Mouse (Mus musculus) heart, postnatal 0 days (tissue): ENCODE measurements around the gene Aplp2. TPM values are rescaled to one million over a fixed set of nuclear protein-coding genes. Genes with fewer than 3 reads are reported as not detected.

ENCODE experiments used
- ATAC-seq: fragments of 200-750 bp; cut with Nextera tagmentation; 2 replicates; pipeline ENCODE4 v1.8.0; 2017; ENCODE audit warnings: low read depth, moderate number of reproducible peaks, moderate library complexity; ENCODE audit not compliant: insufficient read depth
- DNase-seq: peaks from one replicate; pipeline ENCODE4 v3.0.0-alpha.2; 2016; ENCODE audit warnings: low spot score
- H3K27ac ChIP-seq: fragments of 300-500 bp; sonication (generic); 2 replicates; pipeline ENCODE4 v1.5.1; 2014; ENCODE audit warnings: low read depth, mild to moderate bottlenecking
- H3K27me3 ChIP-seq: fragments of 300-500 bp; sonication (generic); 2 replicates; pipeline ENCODE4 v1.6.1; 2014; ENCODE audit warnings: low read length, mixed read lengths; ENCODE audit not compliant: control insufficient read depth, insufficient read depth
- H3K36me3 ChIP-seq: fragments of 300-500 bp; sonication (generic); replicated peaks from 2 replicates; pipeline ENCODE4 v1.6.1; 2014; ENCODE audit warnings: low read length, mixed read lengths; ENCODE audit not compliant: control insufficient read depth, insufficient read depth
- H3K4me1 ChIP-seq: fragments of 300-500 bp; sonication (generic); 2 replicates; pipeline ENCODE4 v1.6.1; 2014; ENCODE audit warnings: antibody characterized with exemption; ENCODE audit not compliant: control insufficient read depth, insufficient read depth
- H3K4me2 ChIP-seq: fragments of 300-500 bp; sonication (generic); 2 replicates; pipeline ENCODE4 v1.6.1; 2014; ENCODE audit warnings: low read depth, mild to moderate bottlenecking, low read length, moderate library complexity
- H3K4me3 ChIP-seq: fragments of 300-500 bp; sonication (generic); 2 replicates; pipeline ENCODE4 v1.5.1; 2014; ENCODE audit warnings: low read depth, low read length
- H3K9ac ChIP-seq: fragments of 300-500 bp; sonication (generic); replicated peaks from 2 replicates; pipeline ENCODE4 v1.6.1; 2014; ENCODE audit warnings: low read depth, low read length, mixed read lengths
- H3K9me3 ChIP-seq: fragments of 300-500 bp; sonication (generic); replicated peaks from 2 replicates; pipeline ENCODE4 v1.6.1; 2016; ENCODE audit warnings: low read length; ENCODE audit not compliant: control insufficient read depth
- CTCF ChIP-seq: IDR thresholded peaks from 2 replicates; pipeline ENCODE4 v1.5.1; 2016; ENCODE audit warnings: antibody characterized with exemption, control low read depth, low read depth
- EP300 ChIP-seq: IDR thresholded peaks from 2 replicates; pipeline ENCODE4 v1.6.1; 2016; ENCODE audit warnings: antibody characterized with exemption, low read depth
- WGBS: fragments of 180-500 bp; shearing (Covaris S2); extraction: QIAGEN DNeasy Blood & Tissue Kit; methylation state at CpG from one replicate; pipeline ENCODE4 v1.1.7; 2014; 5-methylcytosine and 5-hydroxymethylcytosine counted together
- polyA plus RNA-seq: library from polyadenylated mRNA; unstranded; fragments of >200 nt; fragmentation: Nextera tagmentation; extraction: Ambion mirVana; gene quantifications from 2 replicates; pipeline ENCODE4 v1.2.1, GENCODE M21; 2015
- total RNA-seq: library from RNA; depleted of rRNA; stranded (reverse); fragments of >200 nt; gene quantifications from 2 replicates; pipeline ENCODE4 v1.2.3, GENCODE M21; 2014; ENCODE audit warnings: low replicate concordance

Gene Aplp2
- total and polyA plus RNA-seq, 2 experiments from 2014 or later, result 305 to 312 TPM

DNA sequence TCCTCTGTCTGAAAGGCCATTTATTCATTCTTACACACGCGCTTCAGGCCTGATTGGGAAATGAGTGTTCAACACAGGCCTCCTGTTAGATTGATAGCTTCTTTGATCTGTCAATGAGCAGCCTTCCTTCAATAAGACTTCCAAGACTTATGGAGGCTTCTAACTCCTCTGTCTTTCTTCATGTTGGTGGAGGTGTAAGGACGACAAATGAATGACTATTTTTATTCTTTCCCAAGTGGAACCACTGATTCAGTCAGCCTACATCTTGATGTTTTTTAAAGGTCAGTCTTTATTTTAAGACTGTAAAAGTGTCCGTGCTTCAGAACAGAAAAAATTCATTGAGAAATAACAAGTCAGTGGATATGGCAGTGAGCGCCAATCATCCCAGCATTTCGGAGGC lies 33.4 kb upstream of the Aplp2 start:
- no peak overlapping the region for H3K4me2 ChIP-seq
- DNase-seq (no peak), ATAC-seq (no peak)
- no peak overlapping the region for H3K9ac ChIP-seq
- no peaks in the 10 kb centered on the region for H3K4me1 ChIP-seq
- H3K9me3 ChIP-seq, result no peaks in the 10 kb centered on the region
- no peaks in the 10 kb centered on the region for H3K36me3 ChIP-seq
- no peak overlapping the region for H3K4me3 ChIP-seq
- H3K27ac ChIP-seq, result no peak overlapping the region
- 90% methylated on average over 6 of the region's 6 CpGs for WGBS
- H3K27me3 ChIP-seq, result no peaks in the 10 kb centered on the region
- TF ChIP-seq EP300, result no peak
- no peak for TF ChIP-seq CTCF

- Histone ChIP-seq H3K36me3 (no peaks in the 10 kb centered on the region), H3K4me3 (no peak overlapping the region), H3K9me3 (no peaks in the 10 kb centered on the region), H3K4me1 (no peaks in the 10 kb centered on the region), H3K9ac (no peak overlapping the region), H3K4me2 (no peak overlapping the region), H3K27me3 (no peaks in the 10 kb centered on the region), H3K27ac (no peak overlapping the region)
- ATAC-seq (no peak), DNase-seq (no peak)
- TF ChIP-seq CTCF (no peak), EP300 (no peak)
- 79% methylated on average over 5 of the region's 5 CpGs for WGBS
These were observed 32.3 kb upstream of the Aplp2 start for GRCm38 (mm10) chr9:31243939-31244333.

DNA sequence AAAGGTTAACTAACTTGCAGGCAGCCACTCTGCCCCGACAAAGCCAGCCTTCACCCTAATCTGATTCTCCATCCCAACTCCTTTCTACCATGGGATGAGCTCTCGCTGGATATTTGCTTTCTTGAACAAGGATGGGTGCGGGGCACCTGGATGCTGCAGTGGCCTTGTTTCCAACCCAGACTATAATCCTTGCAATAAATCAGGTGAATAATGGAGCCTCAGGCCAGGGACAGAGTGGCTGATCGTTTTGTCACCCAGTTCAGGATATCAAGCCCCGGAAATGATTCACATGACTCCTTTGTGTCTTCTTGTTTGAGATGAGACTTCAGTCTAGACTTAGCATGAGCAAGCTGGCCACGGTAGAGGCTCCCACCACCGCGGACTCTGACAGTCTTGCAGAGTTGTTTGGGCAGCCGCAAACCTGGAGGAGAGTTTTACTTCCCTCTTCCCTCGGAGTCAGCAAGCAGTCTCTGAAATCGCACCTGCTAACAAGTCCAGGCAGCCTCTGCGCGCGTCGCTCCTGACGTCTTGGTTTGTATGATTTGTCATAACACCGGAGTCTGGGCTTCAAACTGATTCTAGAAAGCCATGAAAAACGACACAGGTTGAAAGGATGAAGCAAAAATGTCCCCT lies 31.8 kb upstream of the Aplp2 start:
- TF ChIP-seq CTCF (no peak), EP300 (no peak)
- 75% methylated on average over 18 of the region's 18 CpGs for WGBS
- no peaks in the 10 kb centered on the region for H3K4me1 ChIP-seq
- no peak overlapping the region for H3K4me2 ChIP-seq
- DNase-seq, result no peak
- no peak overlapping the region for H3K27ac ChIP-seq
- H3K36me3 ChIP-seq, result no peaks in the 10 kb centered on the region
- no peak overlapping the region for H3K4me3 ChIP-seq
- no peak overlapping the region for H3K9ac ChIP-seq
- no peak for ATAC-seq
- H3K9me3 ChIP-seq, result no peaks in the 10 kb centered on the region
- H3K27me3 ChIP-seq, result no peaks in the 10 kb centered on the region

DNA sequence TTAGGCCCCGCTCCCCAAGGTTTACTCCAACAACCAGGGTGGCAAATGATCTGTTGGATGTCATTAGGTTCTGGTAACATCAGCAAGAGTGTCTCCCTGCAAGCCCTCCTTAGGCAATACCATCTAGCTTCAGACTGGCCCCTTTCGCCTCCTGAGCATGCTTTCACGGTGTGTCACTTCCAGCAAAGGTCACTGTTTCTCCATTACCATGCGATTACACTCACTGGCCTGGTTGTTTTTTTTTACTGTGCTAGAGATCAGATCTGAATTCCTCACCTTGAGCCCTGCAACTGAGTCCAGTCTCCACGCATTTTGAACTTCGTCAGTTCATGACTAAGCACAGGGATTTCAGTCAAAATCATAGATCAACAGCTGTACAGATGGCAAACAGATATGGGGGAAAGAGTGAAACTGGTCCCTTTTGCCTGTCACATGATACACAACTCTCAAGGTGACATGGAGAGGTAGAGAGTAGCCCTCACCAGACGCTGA lies 29.6 kb upstream of the Aplp2 start:
- Histone ChIP-seq H3K4me1 (no peaks in the 10 kb centered on the region), H3K9ac (no peak overlapping the region), H3K27ac (no peak overlapping the region), H3K9me3 (no peaks in the 10 kb centered on the region), H3K4me2 (no peak overlapping the region), H3K4me3 (no peak overlapping the region), H3K36me3 (no peaks in the 10 kb centered on the region), H3K27me3 (no peaks in the 10 kb centered on the region)
- no peak for TF ChIP-seq EP300
- no peak for TF ChIP-seq CTCF
- ATAC-seq (no peak), DNase-seq (no peak)
- WGBS, result 77% methylated on average over 7 of the region's 7 CpGs

- no peak overlapping the region for H3K9ac ChIP-seq
- H3K4me3 ChIP-seq, result no peak overlapping the region
- H3K4me2 ChIP-seq, result no peak overlapping the region
- H3K9me3 ChIP-seq, result no peaks in the 10 kb centered on the region
- H3K36me3 ChIP-seq, result no peaks in the 10 kb centered on the region
- ATAC-seq (no peak), DNase-seq (no peak)
- H3K4me1 ChIP-seq, result no peaks in the 10 kb centered on the region
- no peaks in the 10 kb centered on the region for H3K27me3 ChIP-seq
- no peak for TF ChIP-seq EP300
- H3K27ac ChIP-seq, result no peak overlapping the region
- WGBS, result 51% methylated on average over 8 of the region's 8 CpGs
These were observed 29.1 kb upstream of the Aplp2 start for GRCm38 (mm10) chr9:31240522-31241207.

GRCm38 (mm10) chr9:31239551-31239950 lies 27.9 kb upstream of the Aplp2 start:
- Histone ChIP-seq H3K36me3 (no peaks in the 10 kb centered on the region), H3K4me2 (no peak overlapping the region), H3K9me3 (no peaks in the 10 kb centered on the region), H3K27me3 (no peaks in the 10 kb centered on the region), H3K27ac (no peak overlapping the region), H3K9ac (no peak overlapping the region), H3K4me3 (no peak overlapping the region), H3K4me1 (no peaks in the 10 kb centered on the region)
- TF ChIP-seq CTCF (no peak), EP300 (no peak)
- ATAC-seq (no peak), DNase-seq (no peak)
- 82% methylated on average over 2 of the region's 2 CpGs for WGBS
